Mouse (Mus musculus): ENCODE measurements around the gene A930004D18Rik. TPM values are rescaled to one million over a fixed set of nuclear protein-coding genes. Genes with fewer than 3 reads are reported as not detected.

Gene A930004D18Rik
- 0.71 and 0.76 TPM in 2 replicates for polyA plus RNA-seq (2012)

DNA sequence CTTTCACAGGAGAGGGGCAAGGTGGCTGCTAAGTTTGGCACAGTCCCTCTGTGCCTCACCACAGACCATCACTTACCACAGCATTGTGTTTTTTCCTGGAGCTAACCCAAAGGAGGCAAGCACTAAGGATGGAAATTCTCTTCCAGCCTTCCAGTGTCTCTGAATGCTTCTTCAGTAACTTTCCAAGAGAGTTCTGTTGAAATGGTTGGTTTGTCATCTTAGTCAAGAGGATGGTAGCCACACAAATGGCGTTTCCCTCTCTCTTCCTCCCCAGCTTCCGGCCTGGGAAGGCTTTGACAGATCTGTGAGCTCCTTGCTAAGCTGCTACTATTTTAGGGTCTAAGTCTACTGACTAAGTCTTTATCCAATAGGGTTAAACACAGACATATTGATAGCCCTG, at the start of gene A930004D18Rik:
TSS of gene A930004D18Rik (minus strand) at position 247 of the 400 bp plus-strand sequence.
- TF ChIP-seq GATA1 (IDR thresholded peaks at IDR 0.05; ENCODE audit: low read length): no peak

DNA sequence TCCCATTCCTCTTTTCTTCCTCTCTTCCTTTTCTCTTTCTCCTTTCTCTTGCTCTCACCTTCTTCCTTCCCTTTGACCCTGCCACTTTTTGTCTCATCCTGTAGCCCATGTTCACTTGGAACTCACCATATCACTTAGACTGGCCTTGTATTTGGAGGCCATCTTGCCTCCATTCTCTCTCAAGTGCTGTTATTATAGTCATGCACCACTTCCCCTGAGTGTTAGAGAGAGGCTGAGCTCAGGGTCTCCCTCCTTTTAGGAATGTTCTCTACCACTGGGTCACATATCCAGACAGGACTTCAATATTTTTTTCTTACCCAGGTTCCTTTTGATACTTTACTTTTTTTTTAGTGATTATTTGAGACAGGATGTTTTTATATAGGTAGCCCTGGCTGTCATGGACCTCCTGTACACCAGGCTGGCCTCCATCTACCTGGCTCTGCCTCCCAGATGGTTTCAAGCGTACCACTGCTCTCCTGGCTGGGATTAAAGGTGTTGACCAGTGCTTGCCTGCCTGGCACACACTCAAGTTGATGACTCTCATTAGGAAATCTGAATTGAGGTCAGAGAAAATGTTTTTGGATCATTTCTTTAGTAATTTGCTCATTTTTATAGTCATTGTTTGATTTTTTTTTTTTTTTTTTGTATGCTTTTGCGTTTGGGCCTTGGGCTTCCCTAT, 42.8 kb upstream of the A930004D18Rik start:
- no peak for TF ChIP-seq GATA1 (IDR thresholded peaks at IDR 0.05; ENCODE audit: low read length)

DNA sequence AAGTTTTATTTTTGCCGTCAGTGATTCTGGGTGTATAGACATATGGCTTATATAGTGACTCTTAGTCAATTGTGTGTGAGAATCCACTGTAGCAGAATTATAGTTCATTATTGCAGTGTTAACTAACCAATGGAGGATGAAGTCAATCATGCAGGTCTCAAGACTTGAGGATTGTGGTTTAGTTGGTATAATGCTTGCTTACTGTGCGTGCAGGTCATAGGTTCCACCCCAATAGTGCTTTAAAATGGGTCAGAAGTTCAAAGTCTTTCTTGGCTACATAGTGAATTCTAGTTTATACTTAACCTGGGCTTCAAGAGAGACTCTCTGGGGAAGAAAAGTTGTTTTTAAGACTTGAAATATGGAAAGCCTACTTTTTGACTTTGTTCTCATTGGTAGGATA, 34.4 kb upstream of the A930004D18Rik start:
- no peak for TF ChIP-seq GATA1 (IDR thresholded peaks at IDR 0.05; ENCODE audit: low read length)

DNA sequence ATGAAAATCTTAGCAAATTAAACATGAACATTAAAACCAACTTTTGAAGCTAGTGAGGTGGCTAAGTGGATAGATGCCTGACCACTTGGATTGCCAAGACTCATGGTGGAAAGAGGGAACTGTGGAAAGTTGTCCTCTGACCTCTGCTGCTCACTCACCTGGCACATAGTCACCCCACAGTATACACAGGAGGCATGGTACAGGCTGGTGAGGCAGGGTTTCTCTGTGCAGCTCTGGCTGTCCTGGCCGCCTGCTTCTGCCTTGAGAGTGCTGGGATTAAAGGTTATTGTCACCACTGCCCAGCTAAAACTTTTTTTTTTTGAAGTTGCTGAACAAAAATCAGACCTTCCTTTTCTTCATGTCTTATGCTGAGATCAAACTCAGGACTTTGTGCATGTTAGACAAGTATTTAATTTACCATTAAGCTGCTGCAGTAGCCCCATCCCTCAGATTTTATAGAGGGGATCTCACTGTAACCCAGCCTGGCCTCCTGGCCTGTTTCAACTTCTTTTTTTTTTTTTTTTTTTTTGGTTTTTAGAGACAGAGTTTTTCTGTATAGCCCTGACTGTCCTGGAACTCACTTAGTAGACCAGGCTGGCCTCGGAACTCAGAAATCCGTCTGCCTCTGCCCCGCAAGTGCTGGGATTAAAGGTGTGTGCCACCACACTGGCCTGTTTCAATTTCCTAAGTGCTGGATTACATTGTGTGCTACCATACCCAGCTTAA, 30.7 kb upstream of the A930004D18Rik start:
- TF ChIP-seq GATA1 (IDR thresholded peaks at IDR 0.05; ENCODE audit: low read length): no peak

DNA sequence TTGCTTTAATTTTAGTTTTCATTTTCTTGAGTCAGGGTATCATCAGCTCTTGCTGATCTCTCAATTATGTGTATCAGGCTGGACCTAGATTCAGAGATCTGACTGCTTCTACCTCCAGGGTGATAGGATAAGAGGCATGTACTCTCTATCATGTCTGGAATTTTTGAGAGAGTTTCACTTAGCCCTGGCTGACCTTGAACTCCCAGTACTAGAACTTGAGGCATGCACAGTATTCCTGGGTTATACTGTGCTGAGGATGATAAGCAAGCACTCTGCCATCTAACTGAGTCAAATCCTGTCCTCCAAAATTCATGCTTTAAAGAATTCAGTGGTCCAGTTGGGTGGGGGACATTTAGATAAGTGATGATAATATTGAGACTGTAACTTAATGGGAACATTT, 28.9 kb upstream of the A930004D18Rik start:
- TF ChIP-seq GATA1 (IDR thresholded peaks at IDR 0.05; ENCODE audit: low read length): no peak

DNA sequence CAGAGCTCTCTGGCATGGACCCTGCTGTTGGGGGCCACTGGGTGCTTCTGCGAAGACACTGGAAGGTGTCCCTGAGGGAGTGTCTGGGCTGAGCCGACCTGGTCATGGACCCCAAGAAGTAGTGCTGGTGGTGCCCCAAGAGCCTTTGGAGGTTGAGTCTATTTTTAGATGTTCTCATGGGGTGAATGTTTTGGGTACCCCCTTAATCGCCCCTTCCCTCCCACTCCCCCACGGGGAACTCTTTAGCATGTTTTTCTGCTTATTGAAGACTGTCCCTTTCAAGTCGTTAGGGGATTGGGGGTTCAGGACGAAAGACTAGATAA, 28.1 kb upstream of the A930004D18Rik start:
- TF ChIP-seq GATA1 (IDR thresholded peaks at IDR 0.05; ENCODE audit: low read length): no peak

DNA sequence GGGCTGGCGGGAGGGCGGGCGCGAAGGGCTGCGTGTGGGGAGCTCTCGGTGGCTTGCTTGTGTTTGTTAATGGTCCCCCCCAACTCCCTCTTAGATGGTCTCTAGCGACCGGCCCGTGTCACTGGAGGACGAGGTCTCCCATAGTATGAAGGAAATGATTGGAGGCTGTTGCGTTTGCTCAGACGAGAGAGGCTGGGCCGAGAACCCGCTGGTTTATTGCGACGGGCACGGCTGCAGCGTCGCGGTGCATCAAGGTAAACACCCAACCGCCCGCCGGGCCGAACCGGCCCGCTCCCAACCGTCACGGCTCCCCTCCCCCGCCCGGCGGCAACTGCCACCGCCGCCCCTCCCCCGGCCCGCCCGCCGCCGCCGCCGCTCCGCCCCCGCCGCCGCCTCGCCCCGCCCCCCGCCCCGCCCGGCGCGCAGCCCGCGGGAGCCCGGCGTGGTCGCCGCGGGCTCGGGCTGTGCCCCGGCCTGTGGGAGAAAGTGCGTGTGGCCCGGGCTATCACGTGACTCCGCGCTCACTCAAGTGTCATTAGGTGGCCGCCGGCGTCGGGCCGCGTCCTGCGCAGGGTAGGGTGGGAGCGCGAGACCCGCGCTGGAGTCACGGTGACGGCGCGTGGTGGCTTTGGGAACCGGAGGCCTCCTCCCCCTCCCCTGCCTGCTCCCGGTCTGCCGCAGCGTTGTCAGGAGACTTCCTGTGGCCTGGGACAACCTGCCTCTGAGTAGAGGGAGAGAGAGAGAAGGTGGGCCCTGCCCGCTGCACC, 27.6 kb upstream of the A930004D18Rik start:
- no peak for TF ChIP-seq GATA1 (IDR thresholded peaks at IDR 0.05; ENCODE audit: low read length)

DNA sequence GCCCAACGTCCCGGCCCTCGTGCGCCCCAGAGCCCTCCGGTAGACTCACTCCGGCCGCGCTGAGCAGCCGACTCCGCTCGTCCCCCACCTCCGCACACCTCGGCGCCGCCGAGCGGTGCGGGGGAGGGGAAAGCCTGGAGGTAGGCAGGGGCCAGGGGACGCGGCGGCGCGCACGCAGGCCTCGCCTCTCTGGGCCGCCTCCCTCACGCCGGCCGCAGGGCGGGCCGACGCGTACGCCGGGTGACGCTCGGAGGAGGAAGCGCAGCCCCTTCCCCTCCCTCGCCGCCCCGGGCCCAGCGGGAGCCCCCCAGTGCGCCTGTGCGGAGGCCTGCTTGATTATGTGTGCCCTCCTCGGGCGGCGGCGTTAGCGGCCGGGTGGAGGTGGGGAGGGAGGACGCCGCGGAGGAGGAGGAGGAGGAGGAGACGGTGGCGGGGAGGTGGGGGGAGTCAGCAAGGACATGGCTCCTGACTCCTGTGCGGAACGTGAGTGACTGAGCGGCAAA, 26.9 kb upstream of the A930004D18Rik start:
- no peak for TF ChIP-seq GATA1 (IDR thresholded peaks at IDR 0.05; ENCODE audit: low read length)

DNA sequence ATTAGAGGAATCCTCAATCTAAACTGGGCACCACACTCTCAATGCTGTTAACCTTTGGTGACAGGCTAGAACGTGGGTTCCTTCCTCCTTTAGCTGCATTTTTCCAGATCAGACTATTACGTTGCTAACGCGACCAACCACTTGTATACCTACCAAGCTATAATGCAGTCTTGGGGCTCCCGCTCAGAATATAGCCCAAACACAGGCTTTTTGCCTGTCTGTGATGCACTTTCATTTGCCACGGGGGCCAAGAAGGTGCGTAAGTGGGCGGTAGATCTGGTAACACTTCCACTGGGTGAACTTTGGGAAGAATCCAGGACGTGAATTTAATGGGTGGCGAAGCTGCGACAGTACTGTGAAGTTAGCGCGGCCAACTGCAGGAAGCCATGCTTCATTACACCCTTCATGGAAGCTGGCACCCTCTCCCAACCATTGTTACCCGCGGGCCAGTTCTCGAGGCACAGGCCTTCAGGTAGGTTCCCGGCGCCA, 26.3 kb upstream of the A930004D18Rik start:
- no peak for TF ChIP-seq GATA1 (IDR thresholded peaks at IDR 0.05; ENCODE audit: low read length)

DNA sequence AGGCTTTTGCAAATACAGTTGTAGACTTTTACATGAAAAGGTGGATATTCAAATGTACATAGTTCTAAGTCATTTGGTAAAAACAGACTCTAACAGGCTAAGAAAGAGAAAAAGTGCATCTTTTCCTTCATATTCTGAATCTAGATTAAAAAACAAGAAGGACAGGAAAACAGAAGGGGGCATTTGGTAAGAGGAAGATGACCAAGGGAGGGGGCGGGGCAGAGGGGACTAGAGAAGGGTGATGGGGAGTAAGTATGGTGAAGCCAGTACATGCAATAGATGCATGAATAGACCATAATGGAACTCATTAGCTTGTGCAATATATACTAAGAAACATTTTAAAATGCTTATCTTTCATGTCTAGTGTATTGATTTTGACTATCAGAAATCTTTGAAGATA, 22.9 kb upstream of the A930004D18Rik start:
- TF ChIP-seq GATA1 (IDR thresholded peaks at IDR 0.05; ENCODE audit: low read length): no peak

DNA sequence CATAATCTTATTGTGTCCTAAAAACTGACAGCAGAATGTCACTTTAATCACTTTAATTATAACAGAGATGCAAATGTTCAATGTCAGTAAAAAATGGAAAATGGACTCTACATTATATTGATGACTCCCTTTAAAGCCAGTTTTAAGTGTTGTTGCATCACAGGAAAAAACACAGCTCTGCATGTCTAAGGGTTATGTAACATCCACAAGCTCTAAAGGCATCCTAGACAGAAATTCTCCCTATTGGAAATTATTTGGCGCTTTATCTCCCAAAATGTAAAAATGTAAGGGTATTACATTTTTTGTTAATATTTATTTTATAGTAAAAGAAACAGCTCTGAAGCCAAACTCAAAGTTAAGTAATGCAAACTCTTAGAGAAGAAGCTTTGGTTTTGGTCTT, 22.4 kb upstream of the A930004D18Rik start:
- TF ChIP-seq GATA1 (IDR thresholded peaks at IDR 0.05; ENCODE audit: low read length): no peak

DNA sequence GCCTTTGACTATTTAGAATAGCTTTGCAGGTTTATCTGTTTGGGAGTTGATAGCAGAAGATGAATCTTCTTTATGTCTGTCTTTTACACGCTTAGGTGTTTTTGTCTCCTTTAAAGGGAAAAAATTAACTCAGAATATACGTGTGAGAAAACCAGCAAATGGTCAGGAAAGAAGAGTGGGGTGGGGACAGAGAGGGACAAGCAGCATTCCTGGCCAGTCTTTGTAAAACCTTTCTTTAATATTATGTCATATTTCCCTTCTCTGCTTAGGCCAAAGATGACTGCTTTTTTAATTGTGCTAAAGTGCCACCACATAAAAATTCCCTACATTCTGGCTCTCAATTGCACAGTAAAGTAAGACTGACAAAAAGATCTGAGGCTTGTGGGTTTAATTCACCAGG, 21.5 kb upstream of the A930004D18Rik start:
- TF ChIP-seq GATA1 (IDR thresholded peaks at IDR 0.05; ENCODE audit: low read length): no peak

DNA sequence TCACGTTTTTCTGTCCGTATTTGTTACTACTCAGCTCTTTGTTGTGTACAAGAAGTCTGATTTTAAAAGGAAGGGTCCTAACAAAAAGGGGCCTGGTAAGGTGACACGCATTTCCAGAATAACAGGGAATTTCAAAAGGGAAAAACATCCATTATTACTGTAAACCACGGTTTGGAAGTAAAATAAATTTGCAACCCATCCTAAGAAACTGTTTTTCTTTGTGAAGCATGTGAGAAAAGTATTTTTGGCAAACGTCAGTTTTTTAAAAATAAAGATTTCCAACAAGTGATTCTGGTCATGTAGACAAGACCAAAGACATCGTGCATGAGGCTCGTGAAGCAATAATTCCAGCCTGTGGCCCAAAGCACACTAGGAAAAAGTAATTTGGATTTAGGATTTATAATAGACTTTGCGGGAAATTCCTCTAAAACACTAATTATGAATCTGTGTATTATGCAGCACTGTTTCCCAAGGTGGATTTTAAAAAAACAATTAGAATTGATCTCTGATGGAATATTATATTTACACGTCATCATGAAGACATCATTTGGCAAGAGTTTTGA, 20.7 kb upstream of the A930004D18Rik start:
- TF ChIP-seq GATA1 (IDR thresholded peaks at IDR 0.05; ENCODE audit: low read length): no peak

DNA sequence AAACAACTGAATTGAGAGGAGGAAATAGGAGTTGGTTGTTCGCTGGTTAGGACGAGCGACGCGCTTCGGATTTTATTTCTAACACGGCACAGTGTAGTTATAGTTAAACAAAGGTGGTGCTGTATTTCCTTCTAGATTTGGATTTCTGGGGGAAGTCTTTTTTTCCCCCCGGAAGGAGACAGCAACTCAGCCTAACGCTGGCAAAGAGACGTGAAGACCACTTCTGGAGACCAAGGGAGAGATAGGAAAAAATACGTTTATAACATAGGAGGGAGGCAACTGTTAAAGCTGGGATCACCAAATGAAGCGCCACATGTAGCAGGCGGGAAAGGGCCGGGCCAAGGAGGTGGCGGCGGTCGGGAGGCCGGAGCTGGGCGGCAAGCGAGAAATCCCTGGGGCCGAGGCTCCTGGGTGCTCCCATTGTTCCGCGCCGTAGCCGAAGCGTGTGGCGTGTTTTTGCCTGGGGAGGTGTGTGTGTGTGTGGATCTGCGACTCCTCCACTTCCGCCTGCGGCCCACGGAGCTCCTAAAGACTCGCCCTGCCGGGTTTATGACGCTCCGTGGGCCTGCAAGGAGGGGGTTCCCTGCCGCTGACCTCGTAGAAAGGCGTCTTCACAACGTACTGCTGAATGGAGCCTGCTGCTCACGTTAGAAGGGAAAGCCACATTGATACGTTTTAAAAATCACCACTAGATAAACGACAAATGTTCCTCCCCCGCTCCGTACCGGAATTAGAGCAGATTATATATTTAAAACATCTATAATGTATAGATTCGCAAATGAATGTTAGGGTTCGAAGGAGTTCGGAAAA, 20.0 kb upstream of the A930004D18Rik start:
- no peak for TF ChIP-seq GATA1 (IDR thresholded peaks at IDR 0.05; ENCODE audit: low read length)

DNA sequence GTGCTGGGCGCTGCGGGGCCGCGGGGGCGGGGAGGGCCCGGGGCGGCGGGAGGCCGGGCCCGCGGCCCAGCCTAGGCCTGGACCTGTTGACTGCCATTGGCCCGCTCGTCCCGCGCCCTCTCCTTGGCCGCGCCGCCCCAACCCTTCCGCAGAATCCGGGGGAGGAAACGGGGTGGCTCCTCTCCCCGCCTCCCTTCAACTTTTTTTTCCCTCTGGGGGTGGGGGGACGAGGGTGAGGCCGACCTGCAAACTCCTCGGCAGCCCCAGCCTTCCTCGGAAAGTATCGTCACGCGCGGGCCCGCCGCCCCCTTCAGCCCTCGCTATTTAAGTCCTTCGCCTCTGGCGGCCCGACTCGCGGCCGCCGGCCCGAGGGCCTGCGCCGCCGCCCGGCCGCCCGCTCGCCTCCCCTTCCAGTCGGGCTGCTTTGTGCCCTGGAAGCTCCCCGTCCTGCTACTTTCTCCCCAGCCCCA, 19.3 kb upstream of the A930004D18Rik start:
- TF ChIP-seq GATA1 (IDR thresholded peaks at IDR 0.05; ENCODE audit: low read length): no peak

All from G1E-ER4 (cell line).